Mouse (Mus musculus): ENCODE data around the gene Gm14214. TPM values are rescaled to one million over a fixed set of nuclear protein-coding genes. Genes with fewer than 3 reads are reported as not detected.

Gm14214 gene
- polyA plus RNA-seq, 1 experiment from 2014 or later = not detected

DNA sequence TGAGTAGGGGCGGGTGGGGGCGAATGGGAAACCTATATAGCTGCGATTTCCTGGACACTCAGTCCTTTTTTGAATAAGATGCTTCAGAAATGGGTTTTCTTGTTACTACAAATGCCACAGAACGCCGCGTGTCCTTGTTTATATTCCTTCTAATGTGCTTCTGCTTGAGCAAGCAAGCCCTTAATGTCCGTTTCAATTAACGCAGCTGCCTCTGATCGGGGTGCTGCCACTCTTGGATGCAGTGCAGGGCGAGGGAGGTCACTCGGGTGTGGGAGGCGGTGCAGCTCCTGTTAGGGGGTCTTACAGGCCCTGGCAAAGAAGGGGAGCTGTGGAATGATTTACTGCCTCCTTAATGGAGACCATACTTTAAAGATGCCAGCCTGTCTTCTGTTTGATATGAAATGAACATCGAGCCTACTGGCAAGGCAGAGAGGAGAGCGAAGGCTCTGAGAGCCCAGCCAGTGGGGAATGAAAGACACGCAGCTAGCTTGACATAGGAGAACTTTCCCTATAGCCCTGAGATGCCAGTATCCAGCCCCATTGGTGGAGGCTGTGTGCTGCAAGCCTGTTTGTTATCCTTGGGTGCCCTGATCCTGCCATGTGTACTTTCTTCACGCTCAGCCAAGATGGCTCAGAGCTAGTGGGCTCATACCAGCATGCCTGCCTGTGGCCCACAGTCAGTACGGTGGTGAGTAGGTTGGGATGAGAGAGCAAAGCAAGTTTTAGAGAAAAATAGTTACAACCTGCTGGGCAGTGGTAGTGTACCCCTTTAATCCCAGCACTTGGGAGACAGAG lies 13.2 kb upstream of the Gm14214 start:
- Histone ChIP-seq H3K9me3 (ENCODE audit: control insufficient read depth, low read length) (no peaks in the 10 kb centered on the region), H3K4me2 (ENCODE audit: low read depth, severe bottlenecking) (no peak overlapping the region), H3K9ac (ENCODE audit: low read length) (no peak overlapping the region), H3K27me3 (ENCODE audit: control insufficient read depth, insufficient read depth, low read length) (no peaks in the 10 kb centered on the region), H3K4me3 (ENCODE audit: low read depth, low read length) (no peak overlapping the region), H3K4me1 (ENCODE audit: control insufficient read depth, insufficient read depth, low read length) (no peaks in the 10 kb centered on the region), H3K36me3 (ENCODE audit: control insufficient read depth, insufficient read depth, low read length) (no peaks in the 10 kb centered on the region), H3K27ac (replicated peaks; ENCODE audit: low read depth, low read length) (no peak overlapping the region)
- WGBS = 69% methylated on average over 17 of the region's 17 CpGs
- DNase-seq (ENCODE audit: low spot score) = no peak
- ATAC-seq (ENCODE audit: insufficient number of reproducible peaks, low FRiP score, low TSS enrichment, low read depth) = no peak

- WGBS = 69% methylated on average over 4 of the region's 4 CpGs
- no peak overlapping the region for H3K27ac ChIP-seq (replicated peaks; ENCODE audit: low read depth, low read length)
- no peak overlapping the region for H3K9ac ChIP-seq (ENCODE audit: low read length)
Observed at GRCm38 (mm10) chr2:154782361-154782760, 12.5 kb upstream of the Gm14214 start.

DNA sequence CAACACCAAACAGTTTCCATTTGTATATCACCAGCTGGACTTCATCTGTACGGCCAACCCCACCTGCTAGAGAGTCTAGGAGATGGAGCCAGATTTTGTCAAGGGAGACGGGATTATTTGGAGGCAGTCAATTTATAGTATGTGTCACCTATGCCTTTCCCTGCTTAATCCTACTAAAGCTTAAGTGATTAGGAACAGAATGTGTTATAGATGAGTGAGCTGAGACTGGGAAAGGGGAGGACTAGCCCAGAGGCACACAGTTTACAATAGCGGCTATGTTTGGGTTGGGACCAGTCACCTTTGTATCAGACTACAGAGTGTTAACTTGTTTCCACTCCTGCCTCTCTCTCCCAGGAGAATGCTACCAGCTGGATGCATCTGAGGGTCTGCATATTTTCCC lies 9.8 kb upstream of the Gm14214 start:
- H3K4me1 ChIP-seq (ENCODE audit: control insufficient read depth, insufficient read depth, low read length) = no peaks in the 10 kb centered on the region
- H3K27me3 ChIP-seq (ENCODE audit: control insufficient read depth, insufficient read depth, low read length) = no peaks in the 10 kb centered on the region
- ATAC-seq (ENCODE audit: insufficient number of reproducible peaks, low FRiP score, low TSS enrichment, low read depth) (no peak), DNase-seq (ENCODE audit: low spot score) (no peak)
- no peak overlapping the region for H3K9ac ChIP-seq (ENCODE audit: low read length)
- H3K4me2 ChIP-seq (ENCODE audit: low read depth, severe bottlenecking) = no peak overlapping the region
- H3K36me3 ChIP-seq (ENCODE audit: control insufficient read depth, insufficient read depth, low read length) = no peaks in the 10 kb centered on the region
- 53% methylated on average over 3 of the region's 3 CpGs for WGBS
- H3K4me3 ChIP-seq (ENCODE audit: low read depth, low read length) = no peak overlapping the region
- no peaks in the 10 kb centered on the region for H3K9me3 ChIP-seq (ENCODE audit: control insufficient read depth, low read length)
- no peak overlapping the region for H3K27ac ChIP-seq (replicated peaks; ENCODE audit: low read depth, low read length)

More at GRCm38 (mm10) chr2:154782361-154782760, 12.5 kb upstream of the Gm14214 start:
- Histone ChIP-seq H3K27me3 (ENCODE audit: control insufficient read depth, insufficient read depth, low read length) (no peaks in the 10 kb centered on the region), H3K9me3 (ENCODE audit: control insufficient read depth, low read length) (no peaks in the 10 kb centered on the region), H3K4me1 (ENCODE audit: control insufficient read depth, insufficient read depth, low read length) (no peaks in the 10 kb centered on the region), H3K36me3 (ENCODE audit: control insufficient read depth, insufficient read depth, low read length) (no peaks in the 10 kb centered on the region), H3K4me2 (ENCODE audit: low read depth, severe bottlenecking) (no peak overlapping the region), H3K4me3 (ENCODE audit: low read depth, low read length) (no peak overlapping the region)
- ATAC-seq (ENCODE audit: insufficient number of reproducible peaks, low FRiP score, low TSS enrichment, low read depth) = no peak
- DNase-seq (ENCODE audit: low spot score) = no peak

GRCm38 (mm10) chr2:154776496-154776895 lies 6.7 kb upstream of the Gm14214 start:
- no peak overlapping the region for H3K9ac ChIP-seq (ENCODE audit: low read length)
- H3K4me2 ChIP-seq (ENCODE audit: low read depth, severe bottlenecking) = no peak overlapping the region
- H3K27me3 ChIP-seq (ENCODE audit: control insufficient read depth, insufficient read depth, low read length) = no peaks in the 10 kb centered on the region
- no peaks in the 10 kb centered on the region for H3K4me1 ChIP-seq (ENCODE audit: control insufficient read depth, insufficient read depth, low read length)
- no peak overlapping the region for H3K27ac ChIP-seq (replicated peaks; ENCODE audit: low read depth, low read length)
- no peak overlapping the region for H3K4me3 ChIP-seq (ENCODE audit: low read depth, low read length)
- 76% methylated on average over 7 of the region's 7 CpGs for WGBS
- ATAC-seq (ENCODE audit: insufficient number of reproducible peaks, low FRiP score, low TSS enrichment, low read depth) = no peak
- DNase-seq (ENCODE audit: low spot score) = no peak
- H3K9me3 ChIP-seq (ENCODE audit: control insufficient read depth, low read length) = no peaks in the 10 kb centered on the region
- H3K36me3 ChIP-seq (ENCODE audit: control insufficient read depth, insufficient read depth, low read length) = no peaks in the 10 kb centered on the region

GRCm38 (mm10) chr2:154774032-154774431 lies 4.2 kb upstream of the Gm14214 start:
- H3K4me3 ChIP-seq (ENCODE audit: low read depth, low read length) = no peak overlapping the region
- H3K36me3 ChIP-seq (ENCODE audit: control insufficient read depth, insufficient read depth, low read length) = no peaks in the 10 kb centered on the region
- no peaks in the 10 kb centered on the region for H3K27me3 ChIP-seq (ENCODE audit: control insufficient read depth, insufficient read depth, low read length)
- peak; percentile 58 for DNase-seq (ENCODE audit: low spot score)
- H3K9me3 ChIP-seq (ENCODE audit: control insufficient read depth, low read length) = no peaks in the 10 kb centered on the region
- H3K4me1 ChIP-seq (ENCODE audit: control insufficient read depth, insufficient read depth, low read length) = no peaks in the 10 kb centered on the region
- H3K4me2 ChIP-seq (ENCODE audit: low read depth, severe bottlenecking) = no peak overlapping the region
- ATAC-seq (ENCODE audit: insufficient number of reproducible peaks, low FRiP score, low TSS enrichment, low read depth) = no peak
- no peak overlapping the region for H3K9ac ChIP-seq (ENCODE audit: low read length)
- no peak overlapping the region for H3K27ac ChIP-seq (replicated peaks; ENCODE audit: low read depth, low read length)
- 89% methylated on average over 1 of the region's 1 CpGs for WGBS

DNA sequence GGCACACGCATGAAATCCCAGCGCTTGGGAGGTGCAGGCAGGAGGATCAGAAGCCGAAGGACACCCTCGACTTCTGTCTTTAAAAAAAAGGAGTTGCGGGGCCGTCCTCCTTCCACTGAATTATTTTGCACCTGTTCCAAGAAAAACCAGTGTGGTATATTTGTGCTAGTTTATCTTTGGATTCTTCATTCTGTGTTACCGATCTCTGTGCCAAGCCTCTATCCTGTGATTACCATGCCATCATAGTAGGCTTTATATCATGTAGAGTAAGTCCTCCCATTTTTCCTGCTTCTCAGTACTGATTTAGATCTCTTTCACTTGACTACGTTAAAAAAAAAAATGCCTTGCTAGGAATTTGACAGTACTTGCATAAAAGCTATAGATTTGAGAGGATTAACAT lies 1.8 kb upstream of the Gm14214 start:
- H3K36me3 ChIP-seq (ENCODE audit: control insufficient read depth, insufficient read depth, low read length) = no peaks in the 10 kb centered on the region
- ATAC-seq (ENCODE audit: insufficient number of reproducible peaks, low FRiP score, low TSS enrichment, low read depth) = no peak
- H3K27me3 ChIP-seq (ENCODE audit: control insufficient read depth, insufficient read depth, low read length) = no peaks in the 10 kb centered on the region
- DNase-seq (ENCODE audit: low spot score) = no peak
- no peak overlapping the region for H3K27ac ChIP-seq (replicated peaks; ENCODE audit: low read depth, low read length)
- H3K9me3 ChIP-seq (ENCODE audit: control insufficient read depth, low read length) = no peaks in the 10 kb centered on the region
- 87% methylated on average over 8 of the region's 8 CpGs for WGBS
- no peaks in the 10 kb centered on the region for H3K4me1 ChIP-seq (ENCODE audit: control insufficient read depth, insufficient read depth, low read length)
- no peak overlapping the region for H3K4me3 ChIP-seq (ENCODE audit: low read depth, low read length)
- H3K4me2 ChIP-seq (ENCODE audit: low read depth, severe bottlenecking) = no peak overlapping the region
- H3K9ac ChIP-seq (ENCODE audit: low read length) = no peak overlapping the region

- Histone ChIP-seq H3K9ac (ENCODE audit: low read length) (no peak overlapping the region), H3K27ac (replicated peaks; ENCODE audit: low read depth, low read length) (no peak overlapping the region), H3K9me3 (ENCODE audit: control insufficient read depth, low read length) (no peaks in the 10 kb centered on the region), H3K4me3 (ENCODE audit: low read depth, low read length) (no peak overlapping the region), H3K4me1 (ENCODE audit: control insufficient read depth, insufficient read depth, low read length) (no peaks in the 10 kb centered on the region), H3K27me3 (ENCODE audit: control insufficient read depth, insufficient read depth, low read length) (no peaks in the 10 kb centered on the region), H3K36me3 (ENCODE audit: control insufficient read depth, insufficient read depth, low read length) (no peaks in the 10 kb centered on the region), H3K4me2 (ENCODE audit: low read depth, severe bottlenecking) (no peak overlapping the region)
- DNase-seq (ENCODE audit: low spot score) (no peak), ATAC-seq (ENCODE audit: insufficient number of reproducible peaks, low FRiP score, low TSS enrichment, low read depth) (no peak)
- whole genome bisulfite sequencing = 87% methylated on average over 6 of the region's 6 CpGs
Observed at GRCm38 (mm10) chr2:154767051-154767450, 2.8 kb downstream of the Gm14214 start.

- H3K27me3 ChIP-seq (ENCODE audit: control insufficient read depth, insufficient read depth, low read length) = no peaks in the 10 kb centered on the region
- DNase-seq (ENCODE audit: low spot score) = no peak
Observed at GRCm38 (mm10) chr2:154765554-154766008, 4.2 kb downstream of the Gm14214 start.

More at GRCm38 (mm10) chr2:154765554-154766008, 4.2 kb downstream of the Gm14214 start:
- H3K36me3 ChIP-seq (ENCODE audit: control insufficient read depth, insufficient read depth, low read length) = no peaks in the 10 kb centered on the region
- ATAC-seq (ENCODE audit: insufficient number of reproducible peaks, low FRiP score, low TSS enrichment, low read depth) = no peak
- no peak overlapping the region for H3K9ac ChIP-seq (ENCODE audit: low read length)
- 62% methylated on average over 8 of the region's 8 CpGs for WGBS
- no peak overlapping the region for H3K4me2 ChIP-seq (ENCODE audit: low read depth, severe bottlenecking)
- H3K4me1 ChIP-seq (ENCODE audit: control insufficient read depth, insufficient read depth, low read length) = no peaks in the 10 kb centered on the region
- H3K9me3 ChIP-seq (ENCODE audit: control insufficient read depth, low read length) = peaks cover 4% of the 10 kb centered on the region; the same call in 1 of the 2 replicates
- H3K27ac ChIP-seq (replicated peaks; ENCODE audit: low read depth, low read length) = no peak overlapping the region
- no peak overlapping the region for H3K4me3 ChIP-seq (ENCODE audit: low read depth, low read length)

Measured in limb, embryonic 11.5 days (tissue).